Mouse (Mus musculus): ENCODE data around the gene Bpgm. TPM values are rescaled to one million over a fixed set of nuclear protein-coding genes. Genes with fewer than 3 reads are reported as not detected.
A peak's percentile ranks its signal among the peaks of the same experiment; 100 is the strongest.

The Bpgm gene
- polyA plus RNA-seq, 1 experiment from 2014 or later: 58.8 TPM

GRCm38 (mm10) chr6:34479531-34479930, 3.5 kb downstream of the Bpgm start:
- Histone ChIP-seq H3K4me2 (peak overlapping the region; percentile 44), H3K4me1 (ENCODE audit: control insufficient read depth, insufficient read depth, low read length) (peaks cover 18% of the 10 kb centered on the region), H3K36me3 (ENCODE audit: control insufficient read depth, insufficient read depth, low read length) (no peaks in the 10 kb centered on the region), H3K4me3 (ENCODE audit: low read depth, low read length) (no peak overlapping the region), H3K27me3 (ENCODE audit: control insufficient read depth, insufficient read depth, low read length) (no peaks in the 10 kb centered on the region), H3K9me3 (replicated peaks; ENCODE audit: control insufficient read depth, low read length) (no peaks in the 10 kb centered on the region), H3K9ac (ENCODE audit: low read depth, low read length) (no peak overlapping the region), H3K27ac (ENCODE audit: low read depth, low read length) (no peak overlapping the region)
- 35% methylated on average over 8 of the region's 8 CpGs for WGBS (ENCODE audit: insufficient replicate concordance)
- no peak for ATAC-seq (replicated peaks; ENCODE audit: insufficient number of reproducible peaks, low FRiP score, low TSS enrichment)

- Histone ChIP-seq H3K27ac (ENCODE audit: low read depth, low read length) (no peak overlapping the region), H3K4me3 (ENCODE audit: low read depth, low read length) (no peak overlapping the region)
Observed at GRCm38 (mm10) chr6:34480749-34481148, 4.7 kb downstream of the Bpgm start.

GRCm38 (mm10) chr6:34481349-34481748, 5.3 kb downstream of the Bpgm start:
- peaks cover 18% of the 10 kb centered on the region for H3K4me1 ChIP-seq (ENCODE audit: control insufficient read depth, insufficient read depth, low read length)
- no peak overlapping the region for H3K4me3 ChIP-seq (ENCODE audit: low read depth, low read length)
- H3K9me3 ChIP-seq (replicated peaks; ENCODE audit: control insufficient read depth, low read length): no peaks in the 10 kb centered on the region
- H3K27me3 ChIP-seq (ENCODE audit: control insufficient read depth, insufficient read depth, low read length): no peaks in the 10 kb centered on the region
- no peak for ATAC-seq (replicated peaks; ENCODE audit: insufficient number of reproducible peaks, low FRiP score, low TSS enrichment)
- no peak overlapping the region for H3K27ac ChIP-seq (ENCODE audit: low read depth, low read length)
- 70% methylated on average over 6 of the region's 6 CpGs for WGBS (ENCODE audit: insufficient replicate concordance)
- no peaks in the 10 kb centered on the region for H3K36me3 ChIP-seq (ENCODE audit: control insufficient read depth, insufficient read depth, low read length)
- no peak overlapping the region for H3K9ac ChIP-seq (ENCODE audit: low read depth, low read length)
- H3K4me2 ChIP-seq: no peak overlapping the region

More at GRCm38 (mm10) chr6:34480749-34481148, 4.7 kb downstream of the Bpgm start:
- Histone ChIP-seq H3K4me2 (peak overlapping the region; percentile 32), H3K27me3 (ENCODE audit: control insufficient read depth, insufficient read depth, low read length) (no peaks in the 10 kb centered on the region), H3K4me1 (ENCODE audit: control insufficient read depth, insufficient read depth, low read length) (peaks cover 18% of the 10 kb centered on the region), H3K9me3 (replicated peaks; ENCODE audit: control insufficient read depth, low read length) (no peaks in the 10 kb centered on the region), H3K9ac (ENCODE audit: low read depth, low read length) (no peak overlapping the region), H3K36me3 (ENCODE audit: control insufficient read depth, insufficient read depth, low read length) (no peaks in the 10 kb centered on the region)
- ATAC-seq (replicated peaks; ENCODE audit: insufficient number of reproducible peaks, low FRiP score, low TSS enrichment): no peak
- 34% methylated on average over 4 of the region's 4 CpGs for WGBS (ENCODE audit: insufficient replicate concordance)

- Histone ChIP-seq H3K4me3 (ENCODE audit: low read depth, low read length) (no peak overlapping the region), H3K4me2 (no peak overlapping the region), H3K27ac (ENCODE audit: low read depth, low read length) (no peak overlapping the region), H3K27me3 (ENCODE audit: control insufficient read depth, insufficient read depth, low read length) (no peaks in the 10 kb centered on the region), H3K9me3 (replicated peaks; ENCODE audit: control insufficient read depth, low read length) (no peaks in the 10 kb centered on the region), H3K36me3 (ENCODE audit: control insufficient read depth, insufficient read depth, low read length) (no peaks in the 10 kb centered on the region; the same call in 1 of the 2 replicates), H3K9ac (ENCODE audit: low read depth, low read length) (no peak overlapping the region), H3K4me1 (ENCODE audit: control insufficient read depth, insufficient read depth, low read length) (peaks cover 19% of the 10 kb centered on the region)
- ATAC-seq (replicated peaks; ENCODE audit: insufficient number of reproducible peaks, low FRiP score, low TSS enrichment): no peak
- WGBS (ENCODE audit: insufficient replicate concordance): 75% methylated on average over 4 of the region's 4 CpGs
Observed at GRCm38 (mm10) chr6:34482842-34483241, 6.8 kb downstream of the Bpgm start.

- Histone ChIP-seq H3K36me3 (ENCODE audit: control insufficient read depth, insufficient read depth, low read length) (no peaks in the 10 kb centered on the region; the same call in 1 of the 2 replicates), H3K27ac (ENCODE audit: low read depth, low read length) (no peak overlapping the region)
Observed at GRCm38 (mm10) chr6:34483390-34483789, 7.4 kb downstream of the Bpgm start.

GRCm38 (mm10) chr6:34483811-34484210, 7.8 kb downstream of the Bpgm start:
- no peak overlapping the region for H3K4me2 ChIP-seq
- no peak overlapping the region for H3K27ac ChIP-seq (ENCODE audit: low read depth, low read length)
- H3K4me3 ChIP-seq (ENCODE audit: low read depth, low read length): no peak overlapping the region
- no peaks in the 10 kb centered on the region for H3K27me3 ChIP-seq (ENCODE audit: control insufficient read depth, insufficient read depth, low read length)
- no peak overlapping the region for H3K9ac ChIP-seq (ENCODE audit: low read depth, low read length)
- no peak for ATAC-seq (replicated peaks; ENCODE audit: insufficient number of reproducible peaks, low FRiP score, low TSS enrichment)
- H3K4me1 ChIP-seq (ENCODE audit: control insufficient read depth, insufficient read depth, low read length): peaks cover 14% of the 10 kb centered on the region
- no peaks in the 10 kb centered on the region for H3K9me3 ChIP-seq (replicated peaks; ENCODE audit: control insufficient read depth, low read length)
- H3K36me3 ChIP-seq (ENCODE audit: control insufficient read depth, insufficient read depth, low read length): no peaks in the 10 kb centered on the region; the same call in 1 of the 2 replicates
- whole genome bisulfite sequencing (ENCODE audit: insufficient replicate concordance): 93% methylated on average over 7 of the region's 7 CpGs

More at GRCm38 (mm10) chr6:34483390-34483789, 7.4 kb downstream of the Bpgm start:
- Histone ChIP-seq H3K9ac (ENCODE audit: low read depth, low read length) (no peak overlapping the region), H3K4me1 (ENCODE audit: control insufficient read depth, insufficient read depth, low read length) (peaks cover 18% of the 10 kb centered on the region), H3K4me3 (ENCODE audit: low read depth, low read length) (no peak overlapping the region), H3K9me3 (replicated peaks; ENCODE audit: control insufficient read depth, low read length) (no peaks in the 10 kb centered on the region), H3K27me3 (ENCODE audit: control insufficient read depth, insufficient read depth, low read length) (no peaks in the 10 kb centered on the region), H3K4me2 (no peak overlapping the region)
- ATAC-seq (replicated peaks; ENCODE audit: insufficient number of reproducible peaks, low FRiP score, low TSS enrichment): no peak
- 82% methylated on average over 5 of the region's 5 CpGs for WGBS (ENCODE audit: insufficient replicate concordance)

- Histone ChIP-seq H3K4me1 (ENCODE audit: control insufficient read depth, insufficient read depth, low read length) (peaks cover 11% of the 10 kb centered on the region), H3K36me3 (ENCODE audit: control insufficient read depth, insufficient read depth, low read length) (no peaks in the 10 kb centered on the region; the same call in 1 of the 2 replicates), H3K4me3 (ENCODE audit: low read depth, low read length) (no peak overlapping the region), H3K9ac (ENCODE audit: low read depth, low read length) (no peak overlapping the region), H3K27ac (ENCODE audit: low read depth, low read length) (peak overlapping the region; percentile 54; the same call in 1 of the 2 replicates), H3K9me3 (replicated peaks; ENCODE audit: control insufficient read depth, low read length) (no peaks in the 10 kb centered on the region), H3K27me3 (ENCODE audit: control insufficient read depth, insufficient read depth, low read length) (no peaks in the 10 kb centered on the region), H3K4me2 (peak overlapping the region; percentile 30)
- WGBS (ENCODE audit: insufficient replicate concordance): 52% methylated on average over 14 of the region's 14 CpGs
- peak; percentile 82 for ATAC-seq (replicated peaks; ENCODE audit: insufficient number of reproducible peaks, low FRiP score, low TSS enrichment)
Observed at GRCm38 (mm10) chr6:34486071-34486626, 10.1 kb downstream of the Bpgm start.

- 89% methylated on average over 21 of the region's 21 CpGs for WGBS (ENCODE audit: insufficient replicate concordance)
Observed at GRCm38 (mm10) chr6:34493327-34494095, 17.5 kb downstream of the Bpgm start.

More at GRCm38 (mm10) chr6:34493327-34494095, 17.5 kb downstream of the Bpgm start:
- Histone ChIP-seq H3K4me3 (ENCODE audit: low read depth, low read length) (no peak overlapping the region), H3K27ac (ENCODE audit: low read depth, low read length) (no peak overlapping the region), H3K9me3 (replicated peaks; ENCODE audit: control insufficient read depth, low read length) (no peaks in the 10 kb centered on the region), H3K4me1 (ENCODE audit: control insufficient read depth, insufficient read depth, low read length) (peaks cover 8% of the 10 kb centered on the region; the same call in 1 of the 2 replicates), H3K4me2 (no peak overlapping the region), H3K9ac (ENCODE audit: low read depth, low read length) (no peak overlapping the region), H3K36me3 (ENCODE audit: control insufficient read depth, insufficient read depth, low read length) (no peaks in the 10 kb centered on the region), H3K27me3 (ENCODE audit: control insufficient read depth, insufficient read depth, low read length) (no peaks in the 10 kb centered on the region)
- ATAC-seq (replicated peaks; ENCODE audit: insufficient number of reproducible peaks, low FRiP score, low TSS enrichment): no peak
